ENCODE assay signal across 8 mouse cellular contexts in genomic region chr2:164517485-164518221, GRCm38 (mm10). TPM values are rescaled to one million over a fixed set of nuclear protein-coding genes. Genes with fewer than 3 reads are reported as not detected.
A peak's percentile ranks its signal among the peaks of the same experiment; 100 is the strongest.
DNase-seq lines count a peak whose midpoint lies in the region; ATAC-seq lines count a peak whose summit lies in the region.

No protein-coding gene starts in this region.

- DNase-seq in hindbrain, embryonic 10.5 days (ENCODE audit: low spot score) = peak; percentile 63
- DNase-seq in R1 (ENCODE audit: low read depth, low spot score) = peak; percentile 85
- peak; percentile 55 to 64 for DNase-seq in heart, adult 9 months (ENCODE audit: low spot score in 2 of 2)
- peak; percentile 35 to 58 for DNase-seq in layer of hippocampus, postnatal 14 days (ENCODE audit: low spot score in 2 of 2)
- DNase-seq in testis, postnatal 14 days (ENCODE audit: low spot score) = peak; percentile 66

- no peaks in the 10 kb centered on the region for H3K36me3 ChIP-seq in hindbrain, embryonic 10.5 days
- no peaks in the 10 kb centered on the region for H3K36me3 ChIP-seq in hindbrain, embryonic 12.5 days

- H3K9me3 ChIP-seq in hindbrain, embryonic 10.5 days = no peaks in the 10 kb centered on the region
- no peaks in the 10 kb centered on the region for H3K9me3 ChIP-seq in hindbrain, embryonic 12.5 days (replicated peaks)

- 32% methylated on average over 10 of the region's 10 CpGs for WGBS in hindbrain, embryonic 10.5 days
- 33% methylated on average over 10 of the region's 10 CpGs for WGBS in hindbrain, embryonic 12.5 days

- H3K4me2 ChIP-seq in hindbrain, embryonic 12.5 days (replicated peaks) = no peak overlapping the region

- ATAC-seq in hindbrain, embryonic 12.5 days (ENCODE audit: low FRiP score) = no peak
- ATAC-seq in common myeloid progenitor, adult 5-6 weeks (replicated peaks; ENCODE audit: low read depth, poor library complexity, severe bottlenecking) = peak; percentile 50; the same call in 1 of the 2 replicates
- ATAC-seq in megakaryocyte-erythroid progenitor cell, adult 5-6 weeks (replicated peaks; ENCODE audit: low FRiP score, low TSS enrichment, poor library complexity, severe bottlenecking) = peak; percentile 73

- H3K4me1 ChIP-seq in hindbrain, embryonic 10.5 days (replicated peaks) = peaks cover 5% of the 10 kb centered on the region
- 0 out of 2 replicates have a peak, but pooled peaks cover 3% of the 10 kb centered on the region for H3K4me1 ChIP-seq in hindbrain, embryonic 12.5 days

- H3K9ac ChIP-seq in hindbrain, embryonic 12.5 days = no peak overlapping the region

- H3K4me3 ChIP-seq in hindbrain, embryonic 10.5 days = no peak overlapping the region
- no peak overlapping the region for H3K4me3 ChIP-seq in hindbrain, embryonic 12.5 days

- H3K27ac ChIP-seq in hindbrain, embryonic 10.5 days = no peak overlapping the region
- no peak overlapping the region for H3K27ac ChIP-seq in hindbrain, embryonic 12.5 days

- H3K27me3 ChIP-seq in hindbrain, embryonic 10.5 days (ENCODE audit: insufficient read depth, poor library complexity, severe bottlenecking) = peaks cover 9% of the 10 kb centered on the region; the same call in 1 of the 2 replicates
- H3K27me3 ChIP-seq in hindbrain, embryonic 12.5 days = 0 out of 2 replicates have a peak, but pooled peaks cover 5% of the 10 kb centered on the region

RNA-seq across cellular contexts. Expression of gene Pigt, which starts 20.3 kb away (rescaled TPM):
- polyA plus RNA-seq in hindbrain, embryonic 10.5 days (2016; fragmentation: Nextera tagmentation; extraction: Ambion mirVana) = 39.7 and 48.8 TPM in 2 replicates
- 48.9 and 53.3 TPM in 2 replicates for polyA plus RNA-seq in hindbrain, embryonic 12.5 days (2016; fragmentation: Nextera tagmentation; extraction: Ambion mirVana)
- 30.6 and 33.2 TPM in 2 replicates for total RNA-seq in common myeloid progenitor, adult 5-6 weeks (2017)
- total RNA-seq in layer of hippocampus, postnatal 14 days (2021) = 10 to 100 TPM; 95.2 to 96.5 TPM
- total RNA-seq in megakaryocyte-erythroid progenitor cell, adult 5-6 weeks (2014; fragmentation: Nextera tagmentation) = 76.4 and 89.3 TPM in 2 replicates
- total RNA-seq in megakaryocyte-erythroid progenitor cell, adult 5-6 weeks (2017) = 16.3 and 36.6 TPM in 2 replicates

RNA-seq across cellular contexts. Expression of gene Dbndd2, which starts 31.7 kb away (rescaled TPM):
- 1.9 and 3.3 TPM in 2 replicates for polyA plus RNA-seq in hindbrain, embryonic 10.5 days (2016; fragmentation: Nextera tagmentation; extraction: Ambion mirVana)
- 5.1 and 7.2 TPM in 2 replicates for polyA plus RNA-seq in hindbrain, embryonic 12.5 days (2016; fragmentation: Nextera tagmentation; extraction: Ambion mirVana)
- total RNA-seq in common myeloid progenitor, adult 5-6 weeks (2017) = 0.18 TPM in 1 of 2 replicates, not detected in the other
- total RNA-seq in layer of hippocampus, postnatal 14 days (2021) = 10 to 100 TPM; 87.6 to 88.0 TPM
- 2.4 TPM in 2 replicates for total RNA-seq in megakaryocyte-erythroid progenitor cell, adult 5-6 weeks (2014; fragmentation: Nextera tagmentation)
- total RNA-seq in megakaryocyte-erythroid progenitor cell, adult 5-6 weeks (2017) = 2.9 TPM in 1 of 2 replicates, not detected in the other

RNA-seq across cellular contexts. Expression of gene Trp53tg5, which starts 44.1 kb away (rescaled TPM):
- not detected in 2 replicates for polyA plus RNA-seq in hindbrain, embryonic 10.5 days (2016; fragmentation: Nextera tagmentation; extraction: Ambion mirVana)
- polyA plus RNA-seq in hindbrain, embryonic 12.5 days (2016; fragmentation: Nextera tagmentation; extraction: Ambion mirVana) = not detected in 2 replicates
- total RNA-seq in common myeloid progenitor, adult 5-6 weeks (2017) = not detected in 2 replicates
- not detected for total RNA-seq in layer of hippocampus, postnatal 14 days (2021)
- not detected in 2 replicates for total RNA-seq in megakaryocyte-erythroid progenitor cell, adult 5-6 weeks (2014; fragmentation: Nextera tagmentation)
- total RNA-seq in megakaryocyte-erythroid progenitor cell, adult 5-6 weeks (2017) = not detected in 2 replicates

RNA-seq across cellular contexts. Expression of gene Wfdc2, which starts 44.6 kb away (rescaled TPM):
- 27.6 and 64.4 TPM in 2 replicates for polyA plus RNA-seq in hindbrain, embryonic 10.5 days (2016; fragmentation: Nextera tagmentation; extraction: Ambion mirVana)
- 21.0 and 48.2 TPM in 2 replicates for polyA plus RNA-seq in hindbrain, embryonic 12.5 days (2016; fragmentation: Nextera tagmentation; extraction: Ambion mirVana)
- total RNA-seq in common myeloid progenitor, adult 5-6 weeks (2017) = not detected in 2 replicates
- 1 to 10 TPM in 1 of 2 experiments, not detected in 1; 5.6 TPM for total RNA-seq in layer of hippocampus, postnatal 14 days (2021)
- total RNA-seq in megakaryocyte-erythroid progenitor cell, adult 5-6 weeks (2014; fragmentation: Nextera tagmentation) = not detected in 2 replicates
- total RNA-seq in megakaryocyte-erythroid progenitor cell, adult 5-6 weeks (2017) = not detected in 2 replicates

RNA-seq across cellular contexts. Expression of gene Spint3, which starts 55.6 kb away (rescaled TPM):
- polyA plus RNA-seq in hindbrain, embryonic 10.5 days (2016; fragmentation: Nextera tagmentation; extraction: Ambion mirVana) = not detected in 2 replicates
- not detected in 2 replicates for polyA plus RNA-seq in hindbrain, embryonic 12.5 days (2016; fragmentation: Nextera tagmentation; extraction: Ambion mirVana)
- total RNA-seq in common myeloid progenitor, adult 5-6 weeks (2017) = not detected in 2 replicates
- not detected for total RNA-seq in layer of hippocampus, postnatal 14 days (2021)
- not detected in 2 replicates for total RNA-seq in megakaryocyte-erythroid progenitor cell, adult 5-6 weeks (2014; fragmentation: Nextera tagmentation)
- not detected in 2 replicates for total RNA-seq in megakaryocyte-erythroid progenitor cell, adult 5-6 weeks (2017)

Comparison
In these comparisons a context has a peak if more than half of its experiments do, and no peak if none do; other contexts are left out.
1. RNA of gene Dbndd2, which starts 31.7 kb away (total RNA-seq): 87.6 to 88.0 TPM in layer of hippocampus, postnatal 14 days; 2.4 to 2.9 TPM in megakaryocyte-erythroid progenitor cell, adult 5-6 weeks and 0.18 TPM in common myeloid progenitor, adult 5-6 weeks; every median in the first group is over 10 times any median in the second.
2. Peak in every context shown above with its lines, with median percentiles within 50 percentile points of each other: DNase-seq.